Mouse (Mus musculus) embryonic facial prominence, embryonic 14.5 days (tissue): ENCODE measurements at regions not wholly inside any gene's neighbourhood (a gene's known extent, or its start where the extent isn't known, plus 50 kb on each side); places are given as distances from the start of the nearest gene placed in this dataset.
A peak's percentile ranks its signal among the peaks of the same experiment; 100 is the strongest.

Experiments
- ATAC-seq: fragments of 200-750 bp; cut with Nextera tagmentation; 2 replicates; pipeline ENCODE4 v1.8.0; 2017; ENCODE audit warnings: low read depth, moderate number of reproducible peaks, moderate TSS enrichment
- DNase-seq: peaks from one replicate; pipeline ENCODE4 v3.0.0-alpha.2; 2015; ENCODE audit warnings: low spot score
- H3K27ac ChIP-seq: fragments of 300-500 bp; sonication (generic); replicated peaks from 2 replicates; pipeline ENCODE4 v1.5.1; 2014; ENCODE audit warnings: low read depth, mild to moderate bottlenecking, low read length, moderate library complexity
- H3K27me3 ChIP-seq: fragments of 300-500 bp; sonication (generic); replicated peaks from 2 replicates; pipeline ENCODE4 v1.6.1; 2014; ENCODE audit warnings: low read length; ENCODE audit not compliant: control insufficient read depth, insufficient read depth
- H3K36me3 ChIP-seq: fragments of 300-500 bp; sonication (generic); 2 replicates; pipeline ENCODE4 v1.6.1; 2014; ENCODE audit warnings: low read length, mixed read lengths; ENCODE audit not compliant: control insufficient read depth, insufficient read depth
- H3K4me1 ChIP-seq: fragments of 300-500 bp; sonication (generic); 2 replicates; pipeline ENCODE4 v1.6.1; 2014; ENCODE audit warnings: antibody characterized with exemption, low read length; ENCODE audit not compliant: control insufficient read depth, insufficient read depth
- H3K4me2 ChIP-seq: fragments of 300-500 bp; sonication (generic); 2 replicates; pipeline ENCODE4 v1.6.1; 2014; ENCODE audit warnings: low read depth, mild to moderate bottlenecking, low read length, moderate library complexity, mixed read lengths
- H3K4me3 ChIP-seq: fragments of 300-500 bp; sonication (generic); 2 replicates; pipeline ENCODE4 v1.5.1; 2014; ENCODE audit warnings: low read depth, mild to moderate bottlenecking, low read length
- H3K9ac ChIP-seq: fragments of 300-500 bp; sonication (generic); 2 replicates; pipeline ENCODE4 v1.6.1; 2014; ENCODE audit warnings: low read depth, mild to moderate bottlenecking, low read length, moderate library complexity, mixed read lengths
- H3K9me3 ChIP-seq: fragments of 300-500 bp; sonication (generic); 2 replicates; pipeline ENCODE4 v1.6.1; 2016; ENCODE audit warnings: low read length; ENCODE audit not compliant: control insufficient read depth
- WGBS: fragments of 180-500 bp; shearing (Covaris S2); extraction: QIAGEN DNeasy Blood & Tissue Kit; methylation state at CpG from one replicate; pipeline ENCODE4 v1.1.7; 2014; 5-methylcytosine and 5-hydroxymethylcytosine counted together

- 71% methylated on average over 19 of the region's 19 CpGs for WGBS
- Histone ChIP-seq H3K4me2 (no peak overlapping the region), H3K9ac (no peak overlapping the region), H3K4me1 (no peaks in the 10 kb centered on the region), H3K27me3 (no peaks in the 10 kb centered on the region), H3K27ac (no peak overlapping the region), H3K36me3 (no peaks in the 10 kb centered on the region), H3K9me3 (no peaks in the 10 kb centered on the region), H3K4me3 (no peak overlapping the region)
- DNase-seq (no peak), ATAC-seq (no peak)
Measured at GRCm38 (mm10) chr16:73835715-73836440, 575.7 kb downstream of the Robo2 start.

- Histone ChIP-seq H3K4me1 (no peaks in the 10 kb centered on the region), H3K27me3 (no peaks in the 10 kb centered on the region), H3K9ac (no peak overlapping the region), H3K27ac (no peak overlapping the region), H3K4me2 (no peak overlapping the region), H3K36me3 (no peaks in the 10 kb centered on the region), H3K4me3 (no peak overlapping the region), H3K9me3 (no peaks in the 10 kb centered on the region)
- ATAC-seq (no peak), DNase-seq (no peak)
- WGBS: 65% methylated on average over 10 of the region's 10 CpGs
Measured at GRCm38 (mm10) chr16:73821387-73822338, 590.0 kb downstream of the Robo2 start.

- no peaks in the 10 kb centered on the region for H3K4me1 ChIP-seq
- no peaks in the 10 kb centered on the region for H3K9me3 ChIP-seq
- H3K4me3 ChIP-seq: no peak overlapping the region
- DNase-seq (no peak), ATAC-seq (no peak)
- no peaks in the 10 kb centered on the region for H3K27me3 ChIP-seq
- no peak overlapping the region for H3K9ac ChIP-seq
- no peak overlapping the region for H3K4me2 ChIP-seq
- H3K27ac ChIP-seq: no peak overlapping the region
- WGBS: 76% methylated on average over 3 of the region's 3 CpGs
- H3K36me3 ChIP-seq: no peaks in the 10 kb centered on the region
Measured at GRCm38 (mm10) chr16:73804572-73804971, 607.1 kb downstream of the Robo2 start.

- Histone ChIP-seq H3K9me3 (no peaks in the 10 kb centered on the region), H3K4me3 (no peak overlapping the region), H3K4me2 (no peak overlapping the region), H3K9ac (no peak overlapping the region), H3K4me1 (no peaks in the 10 kb centered on the region), H3K27ac (no peak overlapping the region), H3K36me3 (no peaks in the 10 kb centered on the region), H3K27me3 (no peaks in the 10 kb centered on the region)
- ATAC-seq (no peak), DNase-seq (no peak)
- 77% methylated on average over 6 of the region's 6 CpGs for WGBS
Measured at GRCm38 (mm10) chr16:73796528-73797171, 615.0 kb downstream of the Robo2 start.

- no peak overlapping the region for H3K9ac ChIP-seq
- H3K36me3 ChIP-seq: no peaks in the 10 kb centered on the region
- no peak for DNase-seq
- WGBS: 89% methylated on average over 2 of the region's 2 CpGs
- no peaks in the 10 kb centered on the region for H3K9me3 ChIP-seq
- no peak overlapping the region for H3K27ac ChIP-seq
- H3K4me3 ChIP-seq: no peak overlapping the region
- H3K27me3 ChIP-seq: no peaks in the 10 kb centered on the region
- no peak overlapping the region for H3K4me2 ChIP-seq
- ATAC-seq: no peak
- no peaks in the 10 kb centered on the region for H3K4me1 ChIP-seq
Measured at GRCm38 (mm10) chr16:73785074-73785438, 626.6 kb downstream of the Robo2 start.

DNA sequence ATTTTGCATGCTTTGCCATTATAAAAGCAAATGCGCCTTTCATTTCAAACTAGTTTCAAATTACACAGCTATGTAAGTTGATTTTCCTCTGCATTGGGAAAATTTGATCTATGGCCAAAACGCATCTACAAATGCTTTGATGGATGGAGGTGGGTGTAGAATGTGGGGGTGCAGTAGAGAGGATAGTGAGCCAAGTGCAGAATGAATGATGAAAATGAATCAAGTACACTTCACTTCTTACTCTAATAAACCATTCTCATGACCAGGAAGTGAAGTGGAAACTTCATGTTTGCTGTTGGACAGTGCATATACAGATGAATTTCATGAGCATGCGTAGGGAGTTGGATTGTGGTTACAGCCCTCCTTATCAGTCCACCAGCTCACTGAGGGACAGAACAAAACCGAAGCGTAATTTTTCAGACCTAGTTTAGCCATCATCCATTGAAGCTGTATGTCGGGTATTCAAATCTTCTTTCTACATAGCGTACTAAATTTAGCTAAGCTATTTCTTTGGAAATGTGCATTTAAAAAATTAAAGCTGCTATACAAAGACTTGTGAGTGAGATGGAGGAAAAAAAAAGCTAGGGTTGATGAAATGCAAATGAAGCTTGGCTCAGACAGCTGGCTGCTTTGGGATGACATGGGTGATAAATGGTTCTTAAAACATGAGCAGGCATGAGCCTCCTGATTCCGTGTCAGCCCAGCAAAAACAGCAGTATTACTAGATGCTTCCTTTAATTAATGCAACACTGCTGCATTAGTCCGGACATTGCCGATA is 627.1 kb downstream of the Robo2 start:
- Histone ChIP-seq H3K27me3 (no peaks in the 10 kb centered on the region), H3K4me3 (no peak overlapping the region), H3K9ac (no peak overlapping the region), H3K27ac (no peak overlapping the region), H3K9me3 (no peaks in the 10 kb centered on the region), H3K4me1 (no peaks in the 10 kb centered on the region), H3K4me2 (no peak overlapping the region), H3K36me3 (no peaks in the 10 kb centered on the region)
- 77% methylated on average over 10 of the region's 10 CpGs for WGBS
- DNase-seq: no peak
- ATAC-seq: no peak

DNA sequence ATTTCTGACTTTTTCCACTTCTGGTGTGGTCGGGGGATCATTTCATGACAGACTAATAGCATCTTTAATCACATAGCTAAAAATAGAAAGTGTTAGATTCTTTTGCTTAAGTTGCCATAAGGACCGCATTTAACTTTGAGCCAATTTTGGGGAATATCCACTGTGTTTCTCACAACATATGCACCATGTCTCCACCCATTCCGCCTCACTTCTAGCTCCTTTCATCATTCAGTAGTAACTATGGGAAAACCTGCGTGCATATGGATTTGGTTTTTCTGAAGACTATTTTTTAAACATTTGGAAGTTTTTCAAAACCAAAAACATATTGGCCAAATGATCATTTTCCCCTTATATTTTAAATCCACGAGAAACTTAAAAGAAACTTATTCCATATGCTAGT is 639.2 kb downstream of the Robo2 start:
- no peak overlapping the region for H3K27ac ChIP-seq
- no peak overlapping the region for H3K4me3 ChIP-seq
- H3K27me3 ChIP-seq: no peaks in the 10 kb centered on the region
- WGBS: 46% methylated on average over 5 of the region's 5 CpGs
- H3K4me2 ChIP-seq: no peak overlapping the region
- H3K36me3 ChIP-seq: no peaks in the 10 kb centered on the region
- no peak for ATAC-seq
- no peak overlapping the region for H3K9ac ChIP-seq
- peaks cover 3% of the 10 kb centered on the region; the same call in 1 of the 2 replicates for H3K4me1 ChIP-seq
- H3K9me3 ChIP-seq: no peaks in the 10 kb centered on the region
- peak; percentile 78 for DNase-seq

DNA sequence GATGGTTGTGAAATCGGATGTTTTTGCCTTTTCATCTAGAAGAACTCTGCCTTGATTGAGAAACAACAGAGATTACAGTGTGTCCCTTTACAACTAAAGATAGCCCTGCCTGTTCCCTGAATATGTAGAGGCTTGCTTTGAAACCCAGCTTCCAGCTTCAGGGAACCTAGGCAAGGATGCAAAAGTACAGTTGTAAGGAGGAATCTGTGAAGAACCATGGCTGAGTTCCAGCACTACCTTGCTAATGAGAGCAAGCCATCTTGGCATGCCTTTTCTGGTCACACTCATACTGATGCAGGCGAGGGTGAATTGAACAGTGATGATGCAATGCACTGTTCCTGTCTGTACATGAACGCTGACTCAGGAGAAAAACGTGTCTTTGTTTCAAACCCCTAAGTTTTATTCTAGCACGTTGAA is 641.2 kb downstream of the Robo2 start:
- Histone ChIP-seq H3K4me1 (peaks cover 6% of the 10 kb centered on the region), H3K27ac (no peak overlapping the region), H3K4me2 (no peak overlapping the region), H3K27me3 (no peaks in the 10 kb centered on the region), H3K4me3 (no peak overlapping the region), H3K9ac (no peak overlapping the region), H3K36me3 (no peaks in the 10 kb centered on the region), H3K9me3 (no peaks in the 10 kb centered on the region)
- 58% methylated on average over 5 of the region's 5 CpGs for WGBS
- ATAC-seq (no peak), DNase-seq (peak; percentile 66)
